Mouse (Mus musculus) ES-Bruce4 (cell line): ENCODE data around the gene Tmem170.

Experiments used
- CTCF ChIP-seq: IDR thresholded peaks from one replicate; pipeline ENCODE4 v1.8.1; 2011; ENCODE audit warnings: low read depth, low read length
- EP300 ChIP-seq: IDR thresholded peaks from 2 replicates; pipeline ENCODE4 v1.6.1; 2011; ENCODE audit warnings: low read depth, low read length; ENCODE audit not compliant: insufficient read depth
- POLR2A ChIP-seq: IDR thresholded peaks from one replicate; pipeline ENCODE4 v1.8.1; 2011; ENCODE audit warnings: low read length; ENCODE audit not compliant: insufficient read depth

GRCm38 (mm10) chr8:111892615-111893014 lies 16.1 kb upstream of the Tmem170 start:
- TF ChIP-seq CTCF: no peak
- no peak for TF ChIP-seq EP300
- TF ChIP-seq POLR2A: no peak
